Mouse (Mus musculus) olfactory bulb, adult 2 months (tissue): ENCODE results near the gene Scnn1a. TPM values are rescaled to one million over a fixed set of nuclear protein-coding genes. Genes with fewer than 3 reads are reported as not detected.
A peak's percentile ranks its signal among the peaks of the same experiment; 100 is the strongest.
"Not testable (repeated sequence)": the region's sequence is repeated elsewhere in the genome, so short reads cannot be mapped to it uniquely, and the experiment has no call there.

Source experiments
- H3K27ac ChIP-seq: fragments of 200-500 bp; 2 replicates; pipeline ENCODE4 v1.5.1; 2012; ENCODE audit warnings: low read depth, low read length; ENCODE audit not compliant: insufficient read depth
- H3K4me1 ChIP-seq: fragments of 200-500 bp; 2 replicates; pipeline ENCODE4 v1.6.1; 2012; ENCODE audit warnings: low read length; ENCODE audit not compliant: control insufficient read depth, insufficient read depth
- H3K4me3 ChIP-seq: fragments of 200-500 bp; 2 replicates; pipeline ENCODE4 v1.5.1; 2012; ENCODE audit warnings: mild to moderate bottlenecking, low read depth, low read length, moderate library complexity; ENCODE audit not compliant: insufficient read depth
- CTCF ChIP-seq: fragments of 200-500 bp; IDR thresholded peaks from 2 replicates; pipeline ENCODE4 v1.5.1; 2012; ENCODE audit warnings: low read depth, mild to moderate bottlenecking, low read length, moderate library complexity; ENCODE audit not compliant: insufficient read depth
- POLR2A ChIP-seq: fragments of 200-500 bp; IDR thresholded peaks from 2 replicates; pipeline ENCODE4 v1.6.1; 2012; ENCODE audit warnings: mild to moderate bottlenecking, low read depth, low read length, moderate library complexity; ENCODE audit not compliant: insufficient read depth
- WGBS: fragments of 180-500 bp; shearing (Covaris S2); methylation state at CpG from one replicate; pipeline ENCODE4 v1.1.7; 2018; 5-methylcytosine and 5-hydroxymethylcytosine counted together
- polyA plus RNA-seq: library from polyadenylated mRNA; stranded (reverse); fragments of >200 nt; gene quantifications from 2 replicates; pipeline ENCODE4 v1.2.4, GENCODE M21; 2012; ENCODE audit warnings: low replicate concordance; ENCODE audit not compliant: missing spikeins, insufficient read depth, insufficient read length

The Scnn1a gene
- polyA plus RNA-seq, result not detected in 2 replicates

- TF ChIP-seq POLR2A (no peak), CTCF (no peak)
- H3K4me3 ChIP-seq, result no peak within 1 kb of the TSS
- H3K27ac ChIP-seq, result no peak within 1 kb of the TSS
- 100% methylated on average over 1 of the region's 1 CpGs for WGBS
- peaks cover 23% of the 10 kb centered on the region for H3K4me1 ChIP-seq
Observed at GRCm38 (mm10) chr6:125320323-125320722, at the start of gene Scnn1a. Scnn1a (plus strand) TSS chr6:125320659.

GRCm38 (mm10) chr6:125271455-125272227 lies 48.8 kb upstream of the Scnn1a start:
- Histone ChIP-seq H3K27ac (no peak overlapping the region), H3K4me3 (peak overlapping the region; percentile 16), H3K4me1 (peaks cover 6% of the 10 kb centered on the region)
- 17% methylated on average over 17 of the region's 17 CpGs for WGBS
- TF ChIP-seq POLR2A, result no peak
- TF ChIP-seq CTCF, result no peak; the same call in 1 of the 2 replicates

- no peak overlapping the region for H3K27ac ChIP-seq
- no peak overlapping the region for H3K4me3 ChIP-seq
- no peak for TF ChIP-seq POLR2A
- TF ChIP-seq CTCF, result no peak
- peaks cover 6% of the 10 kb centered on the region for H3K4me1 ChIP-seq
- 78% methylated on average over 10 of the region's 10 CpGs for WGBS
Observed at GRCm38 (mm10) chr6:125272228-125272785, 48.2 kb upstream of the Scnn1a start.

- Histone ChIP-seq H3K4me1 (peaks cover 6% of the 10 kb centered on the region), H3K4me3 (no peak overlapping the region), H3K27ac (no peak overlapping the region)
- 51% methylated on average over 15 of the region's 15 CpGs for WGBS
- TF ChIP-seq CTCF (peak; percentile 11; the same call in 1 of the 2 replicates), POLR2A (no peak)
Observed at GRCm38 (mm10) chr6:125274841-125275563, 45.5 kb upstream of the Scnn1a start.

DNA sequence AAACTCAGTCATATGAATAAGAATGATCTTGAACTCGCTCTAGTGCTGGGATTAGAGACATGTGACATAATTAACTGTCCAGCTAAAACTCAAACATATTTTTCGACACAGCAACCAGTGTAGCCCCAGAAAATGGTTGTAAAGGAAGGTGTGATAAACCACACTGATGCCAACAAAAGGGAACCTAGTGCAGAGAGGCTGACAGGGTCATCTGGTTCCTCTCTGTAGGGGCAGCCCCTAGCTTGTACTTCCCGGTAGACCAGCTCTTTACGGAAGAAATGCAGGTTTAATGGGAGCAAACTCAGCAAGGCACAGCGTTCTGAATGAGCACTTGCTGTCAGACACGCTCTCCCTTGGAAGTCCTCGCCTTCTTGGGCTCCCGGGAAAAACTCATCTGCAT lies 40.7 kb upstream of the Scnn1a start:
- TF ChIP-seq POLR2A (no peak), CTCF (no peak)
- H3K4me3 ChIP-seq, result no peak overlapping the region
- no peaks in the 10 kb centered on the region for H3K4me1 ChIP-seq
- WGBS, result 64% methylated on average over 8 of the region's 8 CpGs
- H3K27ac ChIP-seq, result no peak overlapping the region

DNA sequence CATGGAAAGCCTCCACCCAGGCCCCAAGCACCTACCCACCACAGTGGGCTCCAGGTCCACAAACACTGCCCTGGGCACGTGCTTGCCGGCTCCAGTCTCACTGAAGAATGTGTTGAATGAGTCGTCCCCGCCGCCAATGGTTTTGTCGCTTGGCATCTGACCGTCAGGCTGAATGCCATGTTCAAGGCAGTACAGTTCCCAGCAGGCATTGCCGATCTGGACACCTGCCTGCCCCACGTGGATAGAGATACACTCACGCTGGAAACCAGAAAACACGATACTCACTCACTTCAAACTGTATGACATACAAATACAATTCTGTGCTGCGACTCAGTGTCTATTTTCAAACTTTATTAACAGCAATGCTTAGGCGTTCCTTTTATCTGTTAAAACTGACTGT lies 37.7 kb upstream of the Scnn1a start:
- H3K27ac ChIP-seq, H3K4me1 ChIP-seq, H3K4me3 ChIP-seq: not testable (repeated sequence)
- WGBS, result 85% methylated on average over 13 of the region's 13 CpGs

DNA sequence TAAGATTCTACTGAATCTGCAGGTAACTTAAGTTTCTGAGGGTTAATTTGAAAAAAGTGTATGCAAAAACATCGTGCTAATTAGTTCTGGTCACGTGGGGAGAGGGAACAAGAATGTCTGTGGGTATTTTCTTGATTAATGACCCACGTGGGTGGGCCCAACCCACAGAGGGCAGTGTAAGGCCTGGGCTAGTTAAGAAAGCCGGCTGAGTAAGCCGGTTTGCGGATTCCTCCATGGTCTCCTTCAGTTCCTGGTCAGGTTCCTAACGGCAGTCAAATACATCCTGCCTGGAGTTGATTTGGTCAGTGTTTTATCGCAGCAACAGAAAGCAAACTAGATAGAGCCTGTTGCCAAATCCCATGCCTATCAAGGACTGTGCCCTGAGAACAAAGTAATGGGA lies 36.2 kb upstream of the Scnn1a start:
- TF ChIP-seq POLR2A (no peak), CTCF (no peak)
- Histone ChIP-seq H3K4me1 (no peaks in the 10 kb centered on the region), H3K4me3 (no peak overlapping the region), H3K27ac (no peak overlapping the region)
- WGBS, result 46% methylated on average over 8 of the region's 8 CpGs

- no peak overlapping the region for H3K4me3 ChIP-seq
- WGBS, result 88% methylated on average over 7 of the region's 7 CpGs
- H3K4me1 ChIP-seq, result no peaks in the 10 kb centered on the region
- no peak overlapping the region for H3K27ac ChIP-seq
- TF ChIP-seq CTCF, result no peak
- TF ChIP-seq POLR2A, result no peak
Observed at GRCm38 (mm10) chr6:125284751-125285150, 35.7 kb upstream of the Scnn1a start.

GRCm38 (mm10) chr6:125285890-125286289 lies 34.6 kb upstream of the Scnn1a start, which contains the start of gene Tuba3a:
Tuba3a (minus strand) TSS chr6:125286042.
- Histone ChIP-seq H3K4me3 (no peak within 1 kb of the TSS), H3K4me1 (no peaks in the 10 kb centered on the region), H3K27ac (no peak within 1 kb of the TSS)
- TF ChIP-seq CTCF (no peak), POLR2A (no peak)
- 94% methylated on average over 22 of the region's 22 CpGs for WGBS
